Comparison of ENCODE assay signal across 14 mouse cellular contexts in genomic region chr14:24499478-24499877, GRCm38 (mm10). TPM values are rescaled to one million over a fixed set of nuclear protein-coding genes. Genes with fewer than 3 reads are reported as not detected.
A peak's percentile ranks its signal among the peaks of the same experiment; 100 is the strongest.
DNase-seq lines count a peak whose midpoint lies in the region; ATAC-seq lines count a peak whose summit lies in the region.
"Had no signal": no experiment of that assay in that cellular context is flagged by ENCODE, and none has a peak within 500 bp of the region (broad histone marks: within the 10 kb centered on the region; RNA-seq: fewer than 3 reads in every experiment).

No protein-coding gene starts in this region.

- H3K4me2 ChIP-seq in liver, embryonic 12.5 days = no peak overlapping the region
- H3K4me2 ChIP-seq in embryonic facial prominence, embryonic 14.5 days (ENCODE audit: low read depth, low read length) = no peak overlapping the region
- H3K4me2 ChIP-seq in limb, embryonic 12.5 days = no peak overlapping the region
- H3K4me2 ChIP-seq in neural tube, embryonic 15.5 days = no peak overlapping the region

- H3K9ac ChIP-seq in liver, embryonic 12.5 days = no peak overlapping the region
- H3K9ac ChIP-seq in embryonic facial prominence, embryonic 14.5 days (ENCODE audit: low read depth, low read length) = no peak overlapping the region
- no peak overlapping the region for H3K9ac ChIP-seq in limb, embryonic 12.5 days (replicated peaks)
- no peak overlapping the region for H3K9ac ChIP-seq in neural tube, embryonic 15.5 days (replicated peaks)

- 43% methylated on average over 9 of the region's 9 CpGs for WGBS in liver, embryonic 12.5 days (ENCODE audit: insufficient replicate concordance)
- WGBS in embryonic facial prominence, embryonic 14.5 days = 31% methylated on average over 9 of the region's 9 CpGs
- 38% methylated on average over 9 of the region's 9 CpGs for WGBS in limb, embryonic 12.5 days
- 31% methylated on average over 9 of the region's 9 CpGs for WGBS in neural tube, embryonic 15.5 days

- no peaks in the 10 kb centered on the region for H3K27me3 ChIP-seq in liver, embryonic 12.5 days (replicated peaks)
- H3K27me3 ChIP-seq in embryonic facial prominence, embryonic 14.5 days (replicated peaks; ENCODE audit: control insufficient read depth, insufficient read depth, low read length) = no peaks in the 10 kb centered on the region
- H3K27me3 ChIP-seq in limb, embryonic 12.5 days = no peaks in the 10 kb centered on the region
- H3K27me3 ChIP-seq in neural tube, embryonic 15.5 days (replicated peaks) = no peaks in the 10 kb centered on the region
- H3K27me3 ChIP-seq: megakaryocyte, embryonic 14.5 days had no signal

- ATAC-seq in liver, embryonic 12.5 days = peak; percentile 24; the same call in 1 of the 2 replicates
- ATAC-seq in embryonic facial prominence, embryonic 14.5 days (ENCODE audit: low read depth) = no peak
- peak; percentile 12; the same call in 1 of the 2 replicates for ATAC-seq in limb, embryonic 12.5 days (ENCODE audit: insufficient number of reproducible peaks, insufficient read depth, low FRiP score, low TSS enrichment, low read depth)
- no peak for ATAC-seq in neural tube, embryonic 15.5 days (ENCODE audit: low FRiP score)

- peaks cover 19% of the 10 kb centered on the region for H3K4me1 ChIP-seq in liver, embryonic 12.5 days
- 0 out of 2 replicates have a peak, but pooled peaks cover 3% of the 10 kb centered on the region for H3K4me1 ChIP-seq in embryonic facial prominence, embryonic 14.5 days (ENCODE audit: control insufficient read depth, insufficient read depth, low read length)
- peaks cover 7% of the 10 kb centered on the region for H3K4me1 ChIP-seq in limb, embryonic 12.5 days (replicated peaks)
- H3K4me1 ChIP-seq in neural tube, embryonic 15.5 days = peaks cover 20% of the 10 kb centered on the region

- H3K27ac ChIP-seq in liver, embryonic 12.5 days = 0 out of 2 replicates have a peak overlapping the region, but pooled peaks have one; percentile 4
- H3K27ac ChIP-seq in embryonic facial prominence, embryonic 14.5 days (replicated peaks; ENCODE audit: low read depth, low read length) = peak overlapping the region; percentile 34; the same call in 1 of the 2 replicates
- peak overlapping the region; percentile 60 for H3K27ac ChIP-seq in limb, embryonic 12.5 days
- peak overlapping the region; percentile 37; the same call in 1 of the 2 replicates for H3K27ac ChIP-seq in neural tube, embryonic 15.5 days (replicated peaks)

- H3K9me3 ChIP-seq in liver, embryonic 12.5 days (replicated peaks) = no peaks in the 10 kb centered on the region
- no peaks in the 10 kb centered on the region for H3K9me3 ChIP-seq in embryonic facial prominence, embryonic 14.5 days (ENCODE audit: control insufficient read depth, low read length)
- H3K9me3 ChIP-seq in limb, embryonic 12.5 days = 0 out of 2 replicates have a peak, but pooled peaks cover 3% of the 10 kb centered on the region
- no peaks in the 10 kb centered on the region for H3K9me3 ChIP-seq in neural tube, embryonic 15.5 days (replicated peaks)

- peaks cover 57% of the 10 kb centered on the region for H3K36me3 ChIP-seq in liver, embryonic 12.5 days
- H3K36me3 ChIP-seq in embryonic facial prominence, embryonic 14.5 days (ENCODE audit: control insufficient read depth, insufficient read depth, low read length) = peaks cover 48% of the 10 kb centered on the region
- H3K36me3 ChIP-seq in limb, embryonic 12.5 days = peaks cover 51% of the 10 kb centered on the region
- peaks cover 43% of the 10 kb centered on the region for H3K36me3 ChIP-seq in neural tube, embryonic 15.5 days

- DNase-seq in liver = no peak
- DNase-seq in embryonic facial prominence, embryonic 14.5 days (ENCODE audit: low spot score) = no peak
- no peak for DNase-seq in cerebellum, postnatal 10 days
- no peak for DNase-seq in cerebellum, postnatal 4 days (ENCODE audit: low spot score in 2 of 2)
- DNase-seq: cerebellum, adult 9-10 months; gastrocnemius, postnatal 25 days; kidney, adult 8-10 months; layer of hippocampus, adult 9-11 months; spleen, adult 18-20 months; thymus, adult 18-20 months had no signal

- no peak overlapping the region for H3K4me3 ChIP-seq in liver, embryonic 12.5 days
- no peak overlapping the region for H3K4me3 ChIP-seq in embryonic facial prominence, embryonic 14.5 days (ENCODE audit: low read depth, low read length)
- no peak overlapping the region for H3K4me3 ChIP-seq in limb, embryonic 12.5 days (replicated peaks)
- no peak overlapping the region for H3K4me3 ChIP-seq in neural tube, embryonic 15.5 days (replicated peaks)
- H3K4me3 ChIP-seq: megakaryocyte, embryonic 14.5 days had no signal

RNA-seq across cellular contexts. Expression of gene Rps24, which starts 12.6 kb away (rescaled TPM):
- polyA plus RNA-seq in liver, embryonic 12.5 days (2016; fragmentation: Nextera tagmentation; extraction: Ambion mirVana) = 1,045 and 1,076 TPM in 2 replicates
- polyA plus RNA-seq in embryonic facial prominence, embryonic 14.5 days (2014; fragmentation: Nextera tagmentation; extraction: Ambion mirVana) = 1,276 and 1,392 TPM in 2 replicates
- 1,250 and 1,292 TPM in 2 replicates for polyA plus RNA-seq in limb, embryonic 12.5 days (2016; fragmentation: Nextera tagmentation; extraction: Ambion mirVana)
- polyA plus RNA-seq in neural tube, embryonic 15.5 days (2015; fragmentation: Nextera tagmentation; extraction: Ambion mirVana) = 573 and 590 TPM in 2 replicates

RNA-seq across cellular contexts. Expression of gene Polr3a, which starts 12.6 kb away (rescaled TPM):
- polyA plus RNA-seq in liver, embryonic 12.5 days (2016; fragmentation: Nextera tagmentation; extraction: Ambion mirVana) = 10.8 and 14.0 TPM in 2 replicates
- 14.6 and 14.9 TPM in 2 replicates for polyA plus RNA-seq in embryonic facial prominence, embryonic 14.5 days (2014; fragmentation: Nextera tagmentation; extraction: Ambion mirVana)
- polyA plus RNA-seq in limb, embryonic 12.5 days (2016; fragmentation: Nextera tagmentation; extraction: Ambion mirVana) = 20.8 and 22.4 TPM in 2 replicates
- 16.2 and 17.5 TPM in 2 replicates for polyA plus RNA-seq in neural tube, embryonic 15.5 days (2015; fragmentation: Nextera tagmentation; extraction: Ambion mirVana)

Comparison
In these comparisons a context has a peak if more than half of its experiments do, and no peak if none do; other contexts are left out.
1. ATAC-seq: peak in liver, embryonic 12.5 days (single experiment) and limb, embryonic 12.5 days (single experiment); none in embryonic facial prominence, embryonic 14.5 days (single experiment) and neural tube, embryonic 15.5 days (single experiment).
2. H3K27ac ChIP-seq: peak in every context shown above with its lines; median percentile 60 in limb, embryonic 12.5 days; 37 in neural tube, embryonic 15.5 days; 34 in embryonic facial prominence, embryonic 14.5 days; 4 in liver, embryonic 12.5 days.